Mouse (Mus musculus): Measurements from ENCODE around the gene Cavin4. TPM values are rescaled to one million over a fixed set of nuclear protein-coding genes. Genes with fewer than 3 reads are reported as not detected.

The Cavin4 gene
- polyA plus RNA-seq, 1 experiment from 2014 or later, result 2.7 TPM

GRCm38 (mm10) chr4:48690640-48691039, 27.3 kb downstream of the Cavin4 start:
- H3K36me3 ChIP-seq (ENCODE audit: control insufficient read depth, insufficient read depth, low read length), result no peaks in the 10 kb centered on the region
- H3K9ac ChIP-seq (replicated peaks; ENCODE audit: low read depth, low read length), result no peak overlapping the region
- H3K4me1 ChIP-seq (ENCODE audit: control insufficient read depth, insufficient read depth, low read length), result no peaks in the 10 kb centered on the region
- peak; percentile 68 for ATAC-seq (ENCODE audit: low read depth)
- H3K27me3 ChIP-seq (ENCODE audit: control insufficient read depth, insufficient read depth, low read length), result no peaks in the 10 kb centered on the region
- H3K4me3 ChIP-seq (ENCODE audit: low read depth, low read length), result no peak overlapping the region
- no peaks in the 10 kb centered on the region for H3K9me3 ChIP-seq (ENCODE audit: control insufficient read depth, low read length)
- H3K27ac ChIP-seq (ENCODE audit: low read depth, low read length), result no peak overlapping the region
- no peak overlapping the region for H3K4me2 ChIP-seq (ENCODE audit: low read depth, low read length)
- 76% methylated on average over 9 of the region's 9 CpGs for WGBS

- Histone ChIP-seq H3K27ac (ENCODE audit: low read depth, low read length) (peak overlapping the region; percentile 36; the same call in 1 of the 2 replicates), H3K9ac (replicated peaks; ENCODE audit: low read depth, low read length) (no peak overlapping the region), H3K4me3 (ENCODE audit: low read depth, low read length) (no peak overlapping the region), H3K9me3 (ENCODE audit: control insufficient read depth, low read length) (no peaks in the 10 kb centered on the region), H3K36me3 (ENCODE audit: control insufficient read depth, insufficient read depth, low read length) (no peaks in the 10 kb centered on the region), H3K27me3 (ENCODE audit: control insufficient read depth, insufficient read depth, low read length) (no peaks in the 10 kb centered on the region), H3K4me1 (ENCODE audit: control insufficient read depth, insufficient read depth, low read length) (no peaks in the 10 kb centered on the region), H3K4me2 (ENCODE audit: low read depth, low read length) (no peak overlapping the region)
- peak; percentile 71 for ATAC-seq (ENCODE audit: low read depth)
- WGBS, result 36% methylated on average over 7 of the region's 7 CpGs
These were observed 28.6 kb downstream of the Cavin4 start for GRCm38 (mm10) chr4:48691793-48692437.

DNA sequence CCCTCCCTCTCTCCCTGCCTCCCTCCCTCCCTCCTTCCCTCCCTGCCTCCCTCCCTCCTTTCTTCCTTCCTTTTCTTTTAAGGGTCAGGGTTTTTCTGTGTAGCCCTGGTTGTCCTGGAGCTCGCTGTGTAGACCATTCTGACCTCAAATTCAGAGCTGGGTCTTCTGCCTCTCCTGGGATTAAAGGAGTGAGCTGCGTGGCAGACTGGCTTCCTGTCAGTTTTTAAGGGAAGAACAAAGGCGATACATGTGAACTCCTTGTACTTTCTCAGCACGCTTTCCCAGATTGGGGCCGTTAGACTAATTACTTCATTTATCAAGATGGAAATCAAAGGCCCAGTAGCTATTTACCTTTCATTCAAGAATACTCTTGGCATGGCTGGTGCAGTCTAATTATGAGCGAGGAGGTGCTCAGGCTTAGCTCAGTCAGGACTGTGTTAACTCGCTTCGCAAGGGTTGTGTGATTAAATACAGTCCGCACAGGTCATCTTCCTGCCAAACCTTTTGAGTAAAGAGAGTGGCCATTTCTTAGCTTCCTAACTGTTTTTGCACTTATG, 29.5 kb downstream of the Cavin4 start:
- 25% methylated on average over 9 of the region's 9 CpGs for WGBS
- H3K4me3 ChIP-seq (ENCODE audit: low read depth, low read length), result no peak overlapping the region
- H3K4me2 ChIP-seq (ENCODE audit: low read depth, low read length), result no peak overlapping the region
- no peak for ATAC-seq (ENCODE audit: low read depth)
- no peaks in the 10 kb centered on the region for H3K4me1 ChIP-seq (ENCODE audit: control insufficient read depth, insufficient read depth, low read length)
- H3K27ac ChIP-seq (ENCODE audit: low read depth, low read length), result no peak overlapping the region
- H3K9me3 ChIP-seq (ENCODE audit: control insufficient read depth, low read length), result no peaks in the 10 kb centered on the region
- no peak overlapping the region for H3K9ac ChIP-seq (replicated peaks; ENCODE audit: low read depth, low read length)
- H3K36me3 ChIP-seq (ENCODE audit: control insufficient read depth, insufficient read depth, low read length), result no peaks in the 10 kb centered on the region
- no peaks in the 10 kb centered on the region for H3K27me3 ChIP-seq (ENCODE audit: control insufficient read depth, insufficient read depth, low read length)

- Histone ChIP-seq H3K9ac (replicated peaks; ENCODE audit: low read depth, low read length) (no peak overlapping the region), H3K36me3 (ENCODE audit: control insufficient read depth, insufficient read depth, low read length) (no peaks in the 10 kb centered on the region), H3K4me3 (ENCODE audit: low read depth, low read length) (no peak overlapping the region), H3K9me3 (ENCODE audit: control insufficient read depth, low read length) (no peaks in the 10 kb centered on the region), H3K4me2 (ENCODE audit: low read depth, low read length) (no peak overlapping the region), H3K27me3 (ENCODE audit: control insufficient read depth, insufficient read depth, low read length) (no peaks in the 10 kb centered on the region), H3K4me1 (ENCODE audit: control insufficient read depth, insufficient read depth, low read length) (no peaks in the 10 kb centered on the region), H3K27ac (ENCODE audit: low read depth, low read length) (no peak overlapping the region)
- no peak for ATAC-seq (ENCODE audit: low read depth)
- 94% methylated on average over 3 of the region's 3 CpGs for WGBS
These were observed 33.4 kb downstream of the Cavin4 start for GRCm38 (mm10) chr4:48696706-48697105.

GRCm38 (mm10) chr4:48697302-48697701, 34.0 kb downstream of the Cavin4 start:
- H3K9me3 ChIP-seq (ENCODE audit: control insufficient read depth, low read length), result no peaks in the 10 kb centered on the region
- no peaks in the 10 kb centered on the region for H3K4me1 ChIP-seq (ENCODE audit: control insufficient read depth, insufficient read depth, low read length)
- H3K4me2 ChIP-seq (ENCODE audit: low read depth, low read length), result no peak overlapping the region
- no peaks in the 10 kb centered on the region for H3K36me3 ChIP-seq (ENCODE audit: control insufficient read depth, insufficient read depth, low read length)
- H3K4me3 ChIP-seq (ENCODE audit: low read depth, low read length), result no peak overlapping the region
- no peak overlapping the region for H3K27ac ChIP-seq (ENCODE audit: low read depth, low read length)
- H3K27me3 ChIP-seq (ENCODE audit: control insufficient read depth, insufficient read depth, low read length), result no peaks in the 10 kb centered on the region
- H3K9ac ChIP-seq (replicated peaks; ENCODE audit: low read depth, low read length), result no peak overlapping the region
- ATAC-seq (ENCODE audit: low read depth), result no peak
- 70% methylated on average over 11 of the region's 11 CpGs for WGBS

DNA sequence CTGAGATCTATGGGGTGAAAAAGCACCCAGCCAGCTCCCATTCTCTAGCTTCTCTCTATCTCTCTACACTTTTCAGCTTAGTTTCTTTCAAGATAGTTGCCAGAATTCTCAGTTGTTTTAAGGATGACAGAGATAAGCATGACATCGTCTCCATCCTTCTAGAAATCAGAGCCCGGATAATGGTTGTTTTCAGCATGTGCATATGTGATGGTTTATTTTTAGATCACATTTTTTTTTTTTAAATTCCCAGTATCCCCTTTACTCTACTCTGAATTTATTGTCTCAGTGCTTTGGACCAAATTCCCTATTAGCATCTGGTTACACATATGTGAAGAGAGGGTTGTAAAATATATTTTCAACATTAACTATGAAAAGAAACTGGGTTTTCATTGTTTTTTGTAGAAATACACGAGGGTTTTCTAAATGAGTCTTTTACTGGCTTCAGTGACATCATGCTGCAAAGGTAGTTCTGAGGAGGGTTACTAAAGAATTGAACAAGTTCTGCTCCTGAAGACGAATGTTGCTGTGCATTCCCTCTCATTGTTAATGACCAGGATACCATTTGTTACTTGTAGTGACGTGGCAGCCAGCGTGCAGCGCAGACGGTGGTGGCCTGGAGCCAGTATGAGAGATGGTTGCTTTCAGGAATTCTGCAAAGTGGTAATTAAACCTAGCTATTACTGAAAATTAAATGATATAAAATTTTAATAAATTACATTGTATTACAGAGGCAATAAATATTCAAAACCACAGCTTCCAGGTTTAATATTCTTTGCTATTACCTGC, 52.7 kb downstream of the Cavin4 start:
- WGBS, result 44% methylated on average over 8 of the region's 8 CpGs
- Histone ChIP-seq H3K27me3 (ENCODE audit: control insufficient read depth, insufficient read depth, low read length) (no peaks in the 10 kb centered on the region), H3K4me2 (ENCODE audit: low read depth, low read length) (no peak overlapping the region), H3K27ac (ENCODE audit: low read depth, low read length) (peak overlapping the region; percentile 48; the same call in 1 of the 2 replicates), H3K36me3 (ENCODE audit: control insufficient read depth, insufficient read depth, low read length) (no peaks in the 10 kb centered on the region), H3K9me3 (ENCODE audit: control insufficient read depth, low read length) (no peaks in the 10 kb centered on the region), H3K9ac (replicated peaks; ENCODE audit: low read depth, low read length) (no peak overlapping the region), H3K4me1 (ENCODE audit: control insufficient read depth, insufficient read depth, low read length) (peaks cover 5% of the 10 kb centered on the region), H3K4me3 (ENCODE audit: low read depth, low read length) (no peak overlapping the region)
- ATAC-seq (ENCODE audit: low read depth), result peak; percentile 56; the same call in 1 of the 2 replicates

- peak overlapping the region; percentile 34; the same call in 1 of the 2 replicates for H3K27ac ChIP-seq (ENCODE audit: low read depth, low read length)
- peaks cover 5% of the 10 kb centered on the region for H3K4me1 ChIP-seq (ENCODE audit: control insufficient read depth, insufficient read depth, low read length)
- 40% methylated on average over 4 of the region's 4 CpGs for WGBS
- no peaks in the 10 kb centered on the region for H3K36me3 ChIP-seq (ENCODE audit: control insufficient read depth, insufficient read depth, low read length)
- H3K9me3 ChIP-seq (ENCODE audit: control insufficient read depth, low read length), result no peaks in the 10 kb centered on the region
- H3K4me2 ChIP-seq (ENCODE audit: low read depth, low read length), result no peak overlapping the region
- no peaks in the 10 kb centered on the region for H3K27me3 ChIP-seq (ENCODE audit: control insufficient read depth, insufficient read depth, low read length)
- ATAC-seq (ENCODE audit: low read depth), result no peak
- H3K4me3 ChIP-seq (ENCODE audit: low read depth, low read length), result no peak overlapping the region
- no peak overlapping the region for H3K9ac ChIP-seq (replicated peaks; ENCODE audit: low read depth, low read length)
These were observed 53.5 kb downstream of the Cavin4 start for GRCm38 (mm10) chr4:48716817-48717216.
